Mouse (Mus musculus) layer of hippocampus, adult 2 months (tissue): ENCODE measurements around the gene Arhgef26. TPM values are rescaled to one million over a fixed set of nuclear protein-coding genes. Genes with fewer than 3 reads are reported as not detected.

Source experiments
- DNase-seq, 2 experiments: peaks; one replicate each; pipeline ENCODE4 v3.0.0; 2022; ENCODE audit warnings: low spot score in 2 of 2
- H3K27ac ChIP-seq: fragments of 200-600 bp; 2 replicates; pipeline ENCODE4 v1.8.1; 2022
- H3K4me3 ChIP-seq: fragments of 200-600 bp; 2 replicates; pipeline ENCODE4 v1.8.1; 2022; ENCODE audit warnings: mild to moderate bottlenecking
- CTCF ChIP-seq: fragments of 200-600 bp; conservative IDR thresholded peaks from 2 replicates; pipeline ENCODE4 v1.8.1; 2022; ENCODE audit warnings: antibody characterized with exemption, mild to moderate bottlenecking, moderate library complexity
- total RNA-seq, 2 experiments: library from RNA; stranded (reverse); gene quantifications; 2 replicates each; pipeline ENCODE4 v1.2.3; 2021

The Arhgef26 gene
- total RNA-seq, 2 experiments from 2014 or later = 59.2 to 60.0 TPM

- no peak for TF ChIP-seq CTCF
- no peak for DNase-seq
- no peak overlapping the region for H3K4me3 ChIP-seq
- no peak overlapping the region for H3K27ac ChIP-seq
Measured at GRCm38 (mm10) chr3:62398094-62398493, 60.0 kb downstream of the Arhgef26 start.

- no peak for DNase-seq
- TF ChIP-seq CTCF = no peak
- H3K4me3 ChIP-seq = no peak overlapping the region
Measured at GRCm38 (mm10) chr3:62399826-62400746, 61.9 kb downstream of the Arhgef26 start.

GRCm38 (mm10) chr3:62402466-62402865 is 64.3 kb downstream of the Arhgef26 start:
- DNase-seq = no peak
- TF ChIP-seq CTCF = no peak
- Histone ChIP-seq H3K4me3 (no peak overlapping the region), H3K27ac (peak overlapping the region; percentile 70; the same call in 1 of the 2 replicates)

More at GRCm38 (mm10) chr3:62399826-62400746, 61.9 kb downstream of the Arhgef26 start:
- H3K27ac ChIP-seq = 0 out of 2 replicates have a peak overlapping the region, but pooled peaks have one; percentile 32

GRCm38 (mm10) chr3:62404477-62405246 is 66.5 kb downstream of the Arhgef26 start:
- peak overlapping the region; percentile 70 for H3K27ac ChIP-seq
- no peak for DNase-seq
- H3K4me3 ChIP-seq = no peak overlapping the region
- no peak for TF ChIP-seq CTCF

DNA sequence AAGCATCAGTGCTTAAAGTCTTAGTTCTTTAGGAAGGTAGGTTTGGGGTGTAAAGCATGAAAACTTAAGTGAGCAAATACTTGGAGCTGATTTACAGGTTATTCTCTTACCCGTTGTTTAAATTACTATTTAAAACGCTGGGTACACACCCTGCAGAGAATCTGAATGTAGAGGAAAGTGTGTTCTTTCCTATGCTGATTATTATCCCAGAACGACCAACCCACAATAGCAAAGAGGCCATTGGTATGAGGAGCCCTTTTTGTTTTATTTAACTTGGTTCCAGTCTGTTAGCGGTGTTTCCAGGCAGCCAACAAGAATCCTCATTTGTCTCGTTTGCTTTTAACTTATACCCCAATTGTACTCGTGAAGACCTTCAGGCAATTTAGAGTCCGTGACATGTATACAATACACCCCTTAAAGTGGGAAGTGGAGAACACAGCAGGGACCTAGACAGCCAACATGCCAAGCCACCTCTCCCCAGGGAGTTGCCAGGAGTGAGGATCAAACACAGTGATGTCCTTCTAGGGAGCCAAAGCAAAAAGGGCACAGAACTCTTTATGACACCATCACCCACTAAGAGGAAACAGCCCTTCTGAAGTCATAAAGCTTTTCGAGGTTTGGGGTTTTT is 71.5 kb downstream of the Arhgef26 start:
- H3K27ac ChIP-seq = peak overlapping the region; percentile 59; the same call in 1 of the 2 replicates
- H3K4me3 ChIP-seq = no peak overlapping the region
- no peak for TF ChIP-seq CTCF
- no peak for DNase-seq

DNA sequence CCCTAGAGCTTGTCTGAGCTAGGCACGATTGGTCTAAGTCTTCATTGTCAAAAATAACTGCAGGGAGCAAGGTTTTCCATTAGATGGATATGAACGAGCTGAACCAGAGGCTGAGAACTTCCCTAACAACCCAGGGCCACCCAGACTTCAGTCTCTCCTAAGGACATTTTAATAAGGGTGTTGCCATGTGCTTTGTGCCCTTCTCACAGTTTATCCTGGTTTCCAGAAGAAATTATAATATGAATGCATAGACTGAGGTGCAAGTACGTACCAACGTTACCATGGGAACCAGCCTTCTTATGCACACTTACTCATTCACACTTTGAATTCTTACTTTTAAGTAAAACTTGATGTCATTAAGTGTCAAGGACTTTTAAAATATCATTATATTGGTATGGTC is 72.3 kb downstream of the Arhgef26 start:
- H3K4me3 ChIP-seq = no peak overlapping the region
- TF ChIP-seq CTCF = no peak
- DNase-seq = no peak
- peak overlapping the region; percentile 59; the same call in 1 of the 2 replicates for H3K27ac ChIP-seq

DNA sequence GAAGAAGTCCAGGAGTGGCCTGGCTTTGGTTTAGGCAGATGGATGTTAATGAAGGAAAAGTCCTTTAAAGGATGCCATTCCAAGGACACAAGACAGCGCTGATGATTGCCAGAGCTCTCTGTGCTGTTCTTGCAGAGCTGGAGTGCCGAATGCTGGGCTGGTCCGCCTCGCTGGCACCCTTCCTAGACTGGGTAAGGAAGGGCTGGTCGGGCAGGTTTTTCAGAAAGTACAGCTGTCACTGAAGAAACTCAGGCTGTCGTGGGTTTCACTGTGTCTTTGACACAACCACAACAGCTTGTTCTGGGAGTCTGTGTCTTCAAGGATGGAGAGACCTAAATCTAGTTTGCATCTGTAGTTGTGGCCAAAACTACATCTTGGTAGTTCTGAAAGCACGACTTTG is 74.6 kb downstream of the Arhgef26 start:
- peak; percentile 66 to 73 for DNase-seq
- Histone ChIP-seq H3K27ac (peak overlapping the region; percentile 83), H3K4me3 (no peak overlapping the region)
- TF ChIP-seq CTCF = no peak

GRCm38 (mm10) chr3:62414926-62415325 is 76.8 kb downstream of the Arhgef26 start:
- TF ChIP-seq CTCF = no peak
- Histone ChIP-seq H3K4me3 (no peak overlapping the region), H3K27ac (no peak overlapping the region; the same call in 1 of the 2 replicates)
- no peak for DNase-seq

GRCm38 (mm10) chr3:62417458-62417857 is 79.3 kb downstream of the Arhgef26 start:
- DNase-seq = no peak
- no peak for TF ChIP-seq CTCF

DNA sequence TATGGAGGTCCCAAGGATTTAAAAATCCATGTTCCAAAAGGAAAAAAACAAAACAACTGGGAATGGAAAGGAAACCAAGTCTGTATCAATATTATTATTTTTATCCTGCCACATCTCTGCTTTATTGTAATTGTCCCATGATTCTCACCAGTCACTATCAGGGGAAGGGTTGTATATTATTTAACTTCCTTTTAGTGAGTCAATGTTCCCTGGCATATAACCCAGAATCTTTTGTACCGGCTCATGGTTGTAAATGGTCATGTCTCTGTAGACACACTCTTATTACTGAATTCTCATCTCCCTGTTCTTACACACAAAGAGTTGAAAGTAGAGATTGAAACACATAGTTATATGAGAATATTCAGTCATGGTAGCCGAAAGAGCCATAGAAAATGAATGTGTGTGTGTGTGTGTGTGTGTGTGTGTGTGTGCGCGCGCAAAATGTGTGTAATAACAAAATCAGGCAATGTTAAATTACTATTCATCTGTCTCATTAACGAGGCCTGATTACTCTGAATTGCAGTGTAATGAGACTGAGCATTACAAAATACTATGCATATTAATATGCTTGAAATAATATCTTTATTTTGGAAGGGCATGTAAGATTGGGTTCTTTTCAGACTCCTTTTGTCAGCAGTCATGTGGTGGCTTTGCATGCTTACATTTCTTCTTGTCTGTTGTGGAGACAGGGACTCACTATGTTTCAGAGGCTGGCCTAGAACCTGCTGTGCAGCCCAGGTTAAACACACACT is 80.4 kb downstream of the Arhgef26 start:
- no peak for TF ChIP-seq CTCF
- Histone ChIP-seq H3K27ac (no peak overlapping the region), H3K4me3 (no peak overlapping the region)
- DNase-seq = no peak

More at GRCm38 (mm10) chr3:62417458-62417857, 79.3 kb downstream of the Arhgef26 start:
- Histone ChIP-seq H3K27ac (no peak overlapping the region), H3K4me3 (no peak overlapping the region)

GRCm38 (mm10) chr3:62433675-62434074 is 95.5 kb downstream of the Arhgef26 start:
- Histone ChIP-seq H3K27ac (no peak overlapping the region), H3K4me3 (no peak overlapping the region)
- no peak for DNase-seq
- no peak for TF ChIP-seq CTCF

DNA sequence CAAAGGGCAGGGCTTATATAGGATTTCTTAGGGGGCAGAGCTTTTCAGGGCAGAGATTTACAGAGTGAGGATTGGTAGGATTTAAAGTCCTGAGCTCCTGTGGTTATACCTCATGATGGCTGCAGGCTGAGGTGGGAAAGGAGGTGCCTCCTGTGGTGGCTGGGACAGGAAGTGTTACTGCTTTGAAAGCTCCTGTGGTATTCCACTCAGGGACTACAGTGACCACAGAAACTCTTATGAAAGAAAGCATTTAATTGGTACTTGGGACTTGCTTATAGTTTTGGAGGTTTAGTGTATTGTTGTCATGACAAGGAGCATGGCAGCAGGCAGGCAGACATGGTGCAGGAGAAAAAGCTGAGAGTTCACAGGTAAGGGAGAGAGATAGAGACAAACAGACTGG is 97.8 kb downstream of the Arhgef26 start:
- Histone ChIP-seq H3K27ac (no peak overlapping the region), H3K4me3 (no peak overlapping the region)
- no peak for TF ChIP-seq CTCF
- no peak for DNase-seq
